Mouse (Mus musculus): Measurements from ENCODE around the gene Mrpl45. TPM values are rescaled to one million over a fixed set of nuclear protein-coding genes. Genes with fewer than 3 reads are reported as not detected.

The Mrpl45 gene
- 11.9 and 13.4 TPM in 2 replicates for polyA plus RNA-seq (2012)

GRCm38 (mm10) chr11:97315504-97316503, at the start of gene Mrpl45:
Mrpl45 (plus strand) TSS chr11:97315716.
- no peak for TF ChIP-seq GATA1 (IDR thresholded peaks at IDR 0.05; ENCODE audit: low read length)

DNA sequence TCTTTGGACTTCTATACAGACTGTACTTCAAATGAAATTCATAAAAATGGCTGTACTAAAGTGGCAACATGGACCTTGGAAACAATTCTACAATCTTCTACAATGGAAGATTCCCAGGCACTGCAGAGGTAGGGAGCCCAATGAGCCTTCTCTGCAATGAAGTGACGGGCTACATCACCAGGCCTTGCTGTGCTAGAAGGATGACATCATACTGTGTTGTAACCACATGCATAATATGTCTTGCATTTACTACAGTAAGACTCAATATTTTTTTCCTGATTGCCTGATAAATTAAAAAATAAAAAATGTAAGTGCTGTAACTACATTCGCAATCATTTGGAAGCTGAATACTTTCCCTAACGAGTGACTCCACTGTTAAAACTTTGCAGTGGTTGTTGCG, 42.7 kb upstream of the Mrpl45 start:
- TF ChIP-seq GATA1 (IDR thresholded peaks at IDR 0.05; ENCODE audit: low read length): no peak

DNA sequence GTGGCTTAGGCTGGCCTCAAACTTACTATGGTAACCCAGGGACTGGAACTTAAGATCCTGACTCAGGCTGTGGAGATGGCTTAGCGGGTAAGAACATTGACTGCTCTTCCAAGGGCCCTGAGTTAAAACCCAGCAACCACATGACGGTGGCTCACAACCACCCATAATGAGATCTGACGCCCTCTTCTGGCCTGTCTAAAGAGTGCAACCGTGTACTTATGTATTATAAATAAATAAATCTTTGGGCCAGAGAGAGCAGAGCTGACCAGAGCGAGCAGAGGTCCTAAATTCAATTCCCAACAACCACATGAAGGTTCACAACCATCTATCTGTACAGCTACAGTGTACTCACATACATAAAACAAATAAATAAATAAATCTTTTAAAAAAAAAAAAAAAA, 41.9 kb upstream of the Mrpl45 start:
- no peak for TF ChIP-seq GATA1 (IDR thresholded peaks at IDR 0.05; ENCODE audit: low read length)

DNA sequence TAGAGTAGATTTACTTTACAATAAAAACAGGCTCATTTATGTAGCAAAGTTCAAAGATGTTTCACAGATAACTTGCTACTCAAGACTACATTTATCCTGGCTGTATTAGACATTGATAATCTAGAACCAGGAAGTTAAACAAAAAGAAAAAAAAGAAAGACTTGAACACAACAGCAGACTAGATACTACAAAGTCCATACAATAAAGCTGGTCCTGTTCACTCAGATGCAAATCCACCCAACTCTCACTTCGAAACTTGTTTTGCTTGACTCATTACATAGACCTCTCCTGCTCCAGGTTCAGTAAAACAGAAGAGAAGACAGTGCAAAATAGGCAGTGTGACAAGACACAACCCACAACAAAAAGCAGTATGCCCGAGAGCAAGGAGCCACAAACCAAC, 40.2 kb upstream of the Mrpl45 start:
- TF ChIP-seq GATA1 (IDR thresholded peaks at IDR 0.05; ENCODE audit: low read length): no peak

DNA sequence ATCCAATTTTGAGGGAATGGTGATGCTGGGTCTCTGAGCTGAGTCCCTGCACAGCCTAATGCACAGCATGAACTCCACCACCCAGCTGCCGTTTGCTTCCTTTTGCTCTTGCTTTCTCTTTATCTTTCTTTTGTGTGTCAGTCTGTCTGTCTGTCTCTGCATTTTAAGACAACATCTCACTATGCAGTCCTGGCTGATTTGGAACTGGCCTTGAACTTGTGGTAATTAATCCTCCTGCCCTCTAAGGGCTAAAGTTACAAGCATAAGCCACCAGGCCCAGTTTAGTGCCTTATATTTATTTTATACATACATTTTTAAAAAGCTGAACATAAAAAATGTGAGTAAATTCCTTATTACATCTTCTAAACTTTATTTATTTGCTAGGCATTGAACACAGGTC, 39.5 kb upstream of the Mrpl45 start:
- TF ChIP-seq GATA1 (IDR thresholded peaks at IDR 0.05; ENCODE audit: low read length): no peak

- no peak for TF ChIP-seq GATA1 (IDR thresholded peaks at IDR 0.05; ENCODE audit: low read length)
Observed at GRCm38 (mm10) chr11:97277166-97277565, 38.4 kb upstream of the Mrpl45 start.

DNA sequence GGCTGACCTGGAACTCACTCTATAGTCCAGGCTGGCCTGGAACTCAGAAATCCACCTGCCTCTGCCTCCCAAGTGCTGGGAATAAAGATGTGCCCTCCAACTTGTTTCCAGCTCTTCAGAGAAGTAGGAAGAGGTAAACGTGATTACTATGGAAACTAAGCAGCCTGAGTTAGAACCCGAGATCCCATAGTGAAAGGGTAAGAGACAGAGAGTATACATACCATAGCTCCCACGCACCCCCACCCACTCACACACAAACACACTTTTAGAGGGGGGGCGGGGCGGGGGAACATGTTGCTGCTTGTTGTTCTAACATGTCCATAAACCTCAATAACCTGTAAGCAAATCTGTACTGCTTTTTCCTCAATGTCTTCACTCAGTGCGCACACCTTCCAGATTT, 37.1 kb upstream of the Mrpl45 start:
- no peak for TF ChIP-seq GATA1 (IDR thresholded peaks at IDR 0.05; ENCODE audit: low read length)

- no peak for TF ChIP-seq GATA1 (IDR thresholded peaks at IDR 0.05; ENCODE audit: low read length)
Observed at GRCm38 (mm10) chr11:97279040-97279404, 36.5 kb upstream of the Mrpl45 start.

DNA sequence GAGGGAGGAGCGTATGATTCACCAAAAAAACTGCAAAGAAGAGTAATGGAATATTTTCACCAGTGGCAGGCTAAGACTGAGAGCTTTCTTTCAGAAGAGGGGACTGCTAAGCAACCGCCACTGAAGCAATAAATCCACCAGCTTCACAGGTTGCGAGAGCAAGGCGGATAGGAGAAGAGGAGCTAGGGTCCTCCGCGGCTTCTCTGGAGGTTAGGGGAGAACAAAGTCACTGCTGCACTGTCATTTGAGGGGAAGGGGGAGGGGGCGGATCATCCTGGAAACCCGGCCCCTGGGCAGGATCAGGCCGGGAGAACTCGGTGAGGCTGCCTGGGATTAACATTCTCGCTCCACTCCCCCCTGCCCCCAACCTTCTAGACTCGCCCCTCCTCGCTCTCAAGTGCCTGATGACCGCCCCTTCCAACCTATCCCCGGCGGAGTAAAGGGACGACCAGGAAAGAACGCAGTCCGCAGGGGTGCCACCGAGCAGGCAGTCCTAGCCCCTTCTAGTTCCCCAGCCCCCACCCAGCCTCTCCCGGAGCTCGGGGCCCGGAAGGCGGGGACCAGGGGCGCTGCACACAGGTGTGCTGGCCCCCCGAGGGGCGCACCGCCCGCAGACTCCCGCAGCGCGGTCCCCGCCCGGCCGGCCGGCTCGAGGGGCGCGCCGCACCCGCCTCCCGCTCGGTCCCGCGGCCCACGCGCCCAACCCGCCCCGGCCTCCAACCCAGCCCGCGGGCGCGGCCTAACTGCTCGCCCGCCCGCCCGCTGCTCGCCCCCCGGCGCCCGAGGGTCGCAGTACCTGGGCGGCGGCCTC, 35.9 kb upstream of the Mrpl45 start:
- no peak for TF ChIP-seq GATA1 (IDR thresholded peaks at IDR 0.05; ENCODE audit: low read length)

- no peak for TF ChIP-seq GATA1 (IDR thresholded peaks at IDR 0.05; ENCODE audit: low read length)
Observed at GRCm38 (mm10) chr11:97280216-97280861, 35.2 kb upstream of the Mrpl45 start, which contains the start of gene Npepps. Npepps (minus strand) TSS chr11:97280638.

DNA sequence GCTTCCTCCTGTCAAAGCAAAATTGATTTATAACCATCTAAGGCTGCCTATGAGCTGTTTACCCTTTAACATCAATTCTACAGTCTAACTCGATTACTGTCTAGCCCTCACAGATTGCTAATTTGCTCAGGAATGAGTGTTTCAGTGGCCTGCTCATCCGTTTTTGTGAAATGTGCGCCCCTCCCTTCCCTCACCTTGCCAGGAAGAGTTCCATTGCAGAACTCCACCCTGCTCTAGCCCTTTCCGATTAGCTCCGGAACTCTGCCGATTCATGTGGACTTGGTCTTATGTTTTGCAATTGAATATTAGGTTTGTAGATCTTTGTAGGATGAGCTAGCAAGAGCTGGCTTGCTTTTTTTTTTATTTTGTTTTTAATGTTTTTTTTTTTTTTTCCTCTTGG, 33.3 kb upstream of the Mrpl45 start:
- TF ChIP-seq GATA1 (IDR thresholded peaks at IDR 0.05; ENCODE audit: low read length): no peak

- TF ChIP-seq GATA1 (IDR thresholded peaks at IDR 0.05; ENCODE audit: low read length): no peak
Observed at GRCm38 (mm10) chr11:97284854-97285253, 30.7 kb upstream of the Mrpl45 start.

- no peak for TF ChIP-seq GATA1 (IDR thresholded peaks at IDR 0.05; ENCODE audit: low read length)
Observed at GRCm38 (mm10) chr11:97285852-97286775, 29.4 kb upstream of the Mrpl45 start.

DNA sequence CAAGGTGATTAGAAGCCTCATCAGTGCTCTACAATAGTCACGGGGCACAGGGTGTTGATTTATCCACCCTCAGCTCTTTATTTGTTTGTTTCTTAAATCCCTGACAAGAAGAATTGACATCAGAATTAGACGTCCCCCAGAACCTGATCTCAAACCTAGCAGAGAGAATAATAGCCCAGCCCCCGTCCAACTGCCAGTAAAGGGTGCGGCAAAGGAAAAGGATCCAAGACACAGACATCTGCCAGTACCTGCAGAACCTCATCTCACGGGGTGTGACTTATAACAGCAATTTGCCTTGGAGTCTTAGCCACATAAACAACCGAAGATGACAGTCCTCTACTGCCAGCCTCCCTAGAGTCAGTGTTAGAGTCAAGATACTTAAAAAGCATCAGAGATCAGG, 28.5 kb upstream of the Mrpl45 start:
- TF ChIP-seq GATA1 (IDR thresholded peaks at IDR 0.05; ENCODE audit: low read length): no peak

GRCm38 (mm10) chr11:97287643-97288042, 27.9 kb upstream of the Mrpl45 start:
- TF ChIP-seq GATA1 (IDR thresholded peaks at IDR 0.05; ENCODE audit: low read length): no peak
